Mouse (Mus musculus) limb, embryonic 10.5 days (tissue): ENCODE data around the gene Senp8. TPM values are rescaled to one million over a fixed set of nuclear protein-coding genes. Genes with fewer than 3 reads are reported as not detected.

Experiments
- DNase-seq: peaks from one replicate; pipeline ENCODE4 v3.0.0-alpha.2; 2017; ENCODE audit warnings: low spot score
- H3K27ac ChIP-seq: fragments of 300-500 bp; sonication (generic); 2 replicates; pipeline ENCODE4 v1.5.1; 2016; ENCODE audit warnings: mild to moderate bottlenecking
- H3K27me3 ChIP-seq: fragments of 300-500 bp; sonication (generic); 2 replicates; pipeline ENCODE4 v1.6.1; 2016; ENCODE audit warnings: low read depth, mild to moderate bottlenecking; ENCODE audit not compliant: poor library complexity, severe bottlenecking
- H3K36me3 ChIP-seq: fragments of 300-500 bp; sonication (generic); 2 replicates; pipeline ENCODE4 v1.6.1; 2016; ENCODE audit warnings: mild to moderate bottlenecking, moderate library complexity
- H3K4me1 ChIP-seq: fragments of 300-500 bp; sonication (generic); 2 replicates; pipeline ENCODE4 v1.6.1; 2016
- H3K4me3 ChIP-seq: fragments of 300-500 bp; sonication (generic); 2 replicates; pipeline ENCODE4 v1.5.1; 2016; ENCODE audit warnings: mild to moderate bottlenecking, moderate library complexity
- H3K9me3 ChIP-seq: fragments of 300-500 bp; sonication (generic); replicated peaks from 2 replicates; pipeline ENCODE4 v1.6.1; 2016; ENCODE audit warnings: mild to moderate bottlenecking
- WGBS: fragments of 180-500 bp; shearing (Covaris S2); methylation state at CpG from one replicate; pipeline ENCODE4 v1.1.7; 2016; 5-methylcytosine and 5-hydroxymethylcytosine counted together
- polyA plus RNA-seq: library from polyadenylated mRNA; unstranded; fragments of >200 nt; fragmentation: Nextera tagmentation; extraction: Ambion mirVana; gene quantifications from 2 replicates; pipeline ENCODE4 v1.2.1, GENCODE M21; 2016

The Senp8 gene
- polyA plus RNA-seq, 1 experiment from 2014 or later, result 16.6 TPM

DNA sequence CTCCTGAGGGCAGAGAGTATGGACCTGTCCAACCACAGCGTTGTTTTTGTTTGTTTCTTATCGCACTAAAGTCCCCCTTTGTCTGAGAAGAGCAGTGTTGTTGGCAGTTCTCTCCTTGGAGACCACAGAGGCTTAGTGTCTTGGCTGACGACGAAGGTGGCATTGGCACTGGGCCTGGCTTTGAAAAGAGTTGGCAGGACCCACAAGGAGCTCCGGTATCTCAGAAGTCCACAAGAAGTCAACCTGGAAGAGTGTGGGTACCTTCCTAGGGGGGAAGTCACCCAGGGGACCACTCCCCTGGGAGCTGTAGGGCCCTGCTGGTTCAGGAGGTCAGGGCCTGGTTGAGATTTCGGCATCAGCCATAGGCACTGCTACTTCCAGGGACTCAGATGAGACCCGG lies 49.4 kb downstream of the Senp8 start:
- no peak overlapping the region for H3K4me3 ChIP-seq
- H3K9me3 ChIP-seq, result no peaks in the 10 kb centered on the region
- H3K36me3 ChIP-seq, result no peaks in the 10 kb centered on the region
- WGBS, result 93% methylated on average over 7 of the region's 7 CpGs
- peaks cover 31% of the 10 kb centered on the region for H3K4me1 ChIP-seq
- peak overlapping the region; percentile 43; the same call in 1 of the 2 replicates for H3K27ac ChIP-seq
- no peaks in the 10 kb centered on the region for H3K27me3 ChIP-seq
- no peak for DNase-seq

DNA sequence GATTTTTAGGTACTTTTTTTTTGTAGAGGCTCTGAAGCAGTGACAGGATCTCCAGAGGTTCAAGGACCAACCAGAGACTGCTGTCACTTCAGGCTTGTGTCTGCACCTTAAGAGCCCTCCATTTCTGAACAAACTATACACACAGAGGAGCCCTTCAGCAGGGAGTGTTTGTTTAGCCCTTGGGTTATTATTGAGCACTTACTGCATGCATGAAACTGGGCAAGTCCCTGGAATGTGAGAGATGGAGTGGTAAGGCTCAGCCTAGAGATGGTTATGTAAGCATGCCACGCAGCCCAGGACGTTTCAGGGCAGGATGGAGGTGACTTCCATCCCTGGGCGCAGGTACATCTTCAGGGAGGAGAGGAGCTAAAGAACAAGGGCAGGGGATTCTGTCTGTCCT lies 54.1 kb downstream of the Senp8 start:
- DNase-seq, result no peak
- H3K9me3 ChIP-seq, result no peaks in the 10 kb centered on the region
- H3K27ac ChIP-seq, result no peak overlapping the region
- H3K4me3 ChIP-seq, result no peak overlapping the region
- peaks cover 8% of the 10 kb centered on the region; the same call in 1 of the 2 replicates for H3K27me3 ChIP-seq
- 83% methylated on average over 3 of the region's 3 CpGs for WGBS
- peaks cover 61% of the 10 kb centered on the region for H3K4me1 ChIP-seq
- H3K36me3 ChIP-seq, result no peaks in the 10 kb centered on the region

DNA sequence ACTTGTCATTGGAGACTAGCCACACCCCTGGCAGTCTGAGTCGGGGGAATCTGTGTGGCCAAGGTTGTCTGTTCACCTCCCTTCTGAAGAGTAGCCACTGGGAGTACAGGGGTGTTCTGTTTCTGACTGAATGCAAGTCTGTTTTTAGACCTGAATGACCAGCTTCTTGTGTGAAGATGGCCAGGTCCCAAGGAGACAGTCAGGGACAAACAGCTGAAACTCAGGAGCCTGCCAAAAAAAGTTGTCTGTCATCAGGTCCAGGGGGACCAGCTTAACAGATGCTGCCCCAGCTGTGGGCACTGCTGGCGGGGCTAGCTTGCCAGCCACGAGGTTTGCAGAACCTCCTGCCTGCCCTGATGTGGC lies 55.1 kb downstream of the Senp8 start:
- no peaks in the 10 kb centered on the region for H3K9me3 ChIP-seq
- peaks cover 58% of the 10 kb centered on the region for H3K4me1 ChIP-seq
- no peaks in the 10 kb centered on the region for H3K36me3 ChIP-seq
- no peak for DNase-seq
- H3K27me3 ChIP-seq, result peaks cover 8% of the 10 kb centered on the region; the same call in 1 of the 2 replicates
- peak overlapping the region; percentile 17; the same call in 1 of the 2 replicates for H3K27ac ChIP-seq
- 35% methylated on average over 3 of the region's 3 CpGs for WGBS
- H3K4me3 ChIP-seq, result no peak overlapping the region

DNA sequence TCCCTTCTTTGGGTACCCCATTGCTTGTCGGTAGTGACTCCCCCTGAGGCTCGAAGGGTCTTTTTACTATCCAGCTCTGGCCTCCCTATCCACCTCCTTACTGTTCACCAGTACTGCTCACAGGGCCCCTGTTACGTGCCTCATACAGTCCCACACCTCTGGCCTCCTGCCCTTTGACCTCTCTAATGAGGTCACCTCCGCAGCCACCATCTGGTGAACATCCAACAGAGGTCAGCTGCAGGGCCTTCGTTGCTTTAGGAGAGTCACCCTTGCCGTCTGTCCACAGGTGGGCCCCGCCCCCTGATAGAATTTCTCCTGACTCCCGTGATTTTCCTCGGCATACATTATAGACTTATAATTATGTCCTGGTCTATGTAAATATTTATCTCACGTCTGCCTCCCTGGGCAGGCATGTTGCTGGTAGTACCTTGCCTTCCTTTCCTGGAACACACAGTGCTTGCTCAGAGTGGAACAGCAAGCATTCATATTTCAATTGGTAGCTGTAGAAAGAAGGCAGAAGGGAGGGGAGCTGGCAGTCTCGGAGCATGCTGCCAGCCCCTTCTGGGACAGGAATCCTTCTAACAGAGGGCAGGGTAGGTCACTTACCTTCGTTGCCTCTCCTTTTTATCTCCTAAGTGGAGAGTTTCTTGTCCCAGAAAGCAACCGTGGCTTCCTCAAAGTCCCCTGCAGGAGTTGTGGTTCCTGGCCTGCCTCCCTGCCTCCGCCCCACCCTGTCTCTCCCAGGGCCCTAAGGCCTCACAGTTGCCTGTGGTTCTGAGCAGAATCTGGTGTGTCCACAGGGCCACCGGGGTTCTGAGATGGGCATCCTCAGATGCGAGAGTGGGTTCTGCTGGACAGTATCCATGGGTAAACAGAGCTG lies 55.7 kb downstream of the Senp8 start:
- Histone ChIP-seq H3K4me3 (0 out of 2 replicates have a peak overlapping the region, but pooled peaks have one; percentile 12), H3K36me3 (no peaks in the 10 kb centered on the region), H3K27me3 (peaks cover 8% of the 10 kb centered on the region; the same call in 1 of the 2 replicates), H3K4me1 (peaks cover 54% of the 10 kb centered on the region), H3K27ac (peak overlapping the region; percentile 32), H3K9me3 (no peaks in the 10 kb centered on the region)
- DNase-seq, result peak; percentile 57
- 27% methylated on average over 16 of the region's 16 CpGs for WGBS

DNA sequence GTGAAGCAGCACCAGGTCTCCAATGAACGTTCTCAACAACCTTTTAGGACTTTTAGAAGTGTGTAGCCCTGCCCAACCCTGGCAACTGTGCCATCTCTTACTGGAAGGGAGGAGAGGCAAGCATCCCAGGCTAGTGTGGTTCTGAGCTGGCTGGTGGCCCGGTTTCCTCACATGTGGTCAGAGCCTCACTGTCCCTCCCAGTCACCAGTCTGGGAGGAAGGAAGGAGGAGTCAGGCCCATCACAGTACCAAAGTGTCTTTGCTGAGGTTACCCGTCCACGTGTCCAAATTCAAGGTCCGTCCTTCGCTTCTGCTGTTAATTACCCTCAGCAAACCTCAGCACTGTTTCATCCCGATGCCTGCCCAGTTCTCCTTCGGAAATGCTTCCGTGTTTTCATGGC lies 58.4 kb downstream of the Senp8 start:
- 29% methylated on average over 9 of the region's 9 CpGs for WGBS
- no peak for DNase-seq
- H3K27me3 ChIP-seq, result peaks cover 8% of the 10 kb centered on the region; the same call in 1 of the 2 replicates
- peak overlapping the region; percentile 46; the same call in 1 of the 2 replicates for H3K27ac ChIP-seq
- no peaks in the 10 kb centered on the region for H3K9me3 ChIP-seq
- no peaks in the 10 kb centered on the region for H3K36me3 ChIP-seq
- H3K4me3 ChIP-seq, result peak overlapping the region; percentile 44
- peaks cover 49% of the 10 kb centered on the region for H3K4me1 ChIP-seq

DNA sequence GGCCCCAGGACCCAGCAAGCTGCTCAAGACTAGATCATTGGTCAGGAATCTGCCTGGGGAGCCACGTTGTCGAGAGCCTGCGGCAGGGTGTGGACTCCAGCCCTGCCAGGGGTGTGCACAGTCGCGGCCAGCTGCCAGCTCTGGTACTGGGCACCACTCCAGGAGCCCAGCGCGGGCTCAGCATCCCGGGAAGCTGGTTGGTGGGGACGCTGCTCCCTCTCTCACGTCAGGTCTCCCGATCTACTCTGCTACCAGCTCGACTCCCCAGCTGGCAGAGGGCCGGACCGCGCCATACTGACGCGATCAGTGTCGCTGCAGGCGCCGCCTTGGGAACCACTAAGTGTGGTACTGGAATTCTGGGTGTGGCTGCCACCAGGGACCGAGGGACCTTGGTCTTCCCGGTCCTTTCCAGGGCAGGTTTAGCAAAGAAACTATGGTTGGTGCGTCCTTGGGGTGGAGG lies 58.8 kb downstream of the Senp8 start:
- H3K27me3 ChIP-seq, result peaks cover 8% of the 10 kb centered on the region; the same call in 1 of the 2 replicates
- H3K27ac ChIP-seq, result peak overlapping the region; percentile 46; the same call in 1 of the 2 replicates
- H3K9me3 ChIP-seq, result no peaks in the 10 kb centered on the region
- H3K4me3 ChIP-seq, result peak overlapping the region; percentile 44
- H3K36me3 ChIP-seq, result no peaks in the 10 kb centered on the region
- peaks cover 49% of the 10 kb centered on the region for H3K4me1 ChIP-seq
- peak; percentile 47 for DNase-seq
- 6% methylated on average over 23 of the region's 23 CpGs for WGBS

DNA sequence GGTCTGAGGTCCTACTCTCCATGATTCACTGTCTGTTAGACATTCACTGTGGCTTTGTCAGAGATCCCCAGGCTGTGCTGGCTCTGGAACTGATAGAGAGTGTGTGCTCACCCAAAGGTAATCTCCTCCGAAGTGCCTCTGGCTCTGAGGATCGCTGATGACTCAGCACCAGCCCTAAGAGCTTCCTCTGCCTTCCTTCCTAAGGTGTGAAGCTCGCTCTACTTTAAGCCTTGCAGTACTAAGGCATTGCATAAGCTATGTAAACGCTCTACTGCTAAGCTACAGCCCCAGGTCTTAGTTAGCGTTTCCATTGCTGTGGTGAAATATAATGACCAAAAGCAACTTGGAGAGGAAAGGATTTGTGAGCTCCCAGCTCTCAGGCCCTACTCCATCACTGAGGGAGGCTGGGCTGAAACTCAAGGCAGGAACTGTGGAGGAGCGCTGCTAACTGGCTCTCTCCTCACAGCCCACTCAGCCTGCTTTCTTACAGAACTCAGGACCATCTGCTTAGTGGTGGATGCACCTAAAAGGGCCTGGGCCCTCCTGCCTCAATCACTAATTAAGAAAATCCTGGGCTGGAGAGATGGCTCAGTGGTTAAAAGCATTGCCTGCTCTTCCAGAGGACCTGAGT lies 63.0 kb downstream of the Senp8 start:
- Histone ChIP-seq H3K4me1 (peaks cover 12% of the 10 kb centered on the region), H3K27me3 (peaks cover 8% of the 10 kb centered on the region; the same call in 1 of the 2 replicates), H3K36me3 (no peaks in the 10 kb centered on the region), H3K4me3 (no peak overlapping the region), H3K9me3 (no peaks in the 10 kb centered on the region), H3K27ac (no peak overlapping the region)
- DNase-seq, result no peak
- 35% methylated on average over 6 of the region's 6 CpGs for WGBS

Other genes with a start within 250 kb of the Senp8 start
- 38.9 and 46.1 TPM in 2 replicates for gene Hexa, start 211.2 kb downstream of the Senp8 start, polyA plus RNA-seq
- not detected in 2 replicates for gene Tmem202, start 210.9 kb downstream of the Senp8 start, polyA plus RNA-seq
- gene Celf6, start 172.8 kb downstream of the Senp8 start, polyA plus RNA-seq, result 0.15 TPM in 1 of 2 replicates, not detected in the other
- gene Parp6, start 133.4 kb downstream of the Senp8 start, polyA plus RNA-seq, result 30.4 and 33.3 TPM in 2 replicates
- gene Pkm, start 94.3 kb downstream of the Senp8 start, polyA plus RNA-seq, result 2,645 and 3,210 TPM in 2 replicates
- gene Gramd2, start 70.6 kb downstream of the Senp8 start, polyA plus RNA-seq, result 0.15 and 0.30 TPM in 2 replicates
- gene Myo9a, start 186 bp upstream of the Senp8 start, polyA plus RNA-seq, result 8.5 and 12.3 TPM in 2 replicates
- gene Nr2e3, start 209.9 kb upstream of the Senp8 start, polyA plus RNA-seq, result 0.11 and 0.33 TPM in 2 replicates